Mouse (Mus musculus) layer of hippocampus, postnatal 14 days (tissue): ENCODE measurements at regions not wholly inside any gene's neighbourhood (a gene's known extent, or its start where the extent isn't known, plus 50 kb on each side); places are given as distances from the start of the nearest gene placed in this dataset.

Experiments
- DNase-seq, 2 experiments: peaks; one replicate each; pipeline ENCODE4 v3.0.0; 2021 to 2022; ENCODE audit warnings: low spot score in 2 of 2, mixed read lengths in 1 of 2

DNA sequence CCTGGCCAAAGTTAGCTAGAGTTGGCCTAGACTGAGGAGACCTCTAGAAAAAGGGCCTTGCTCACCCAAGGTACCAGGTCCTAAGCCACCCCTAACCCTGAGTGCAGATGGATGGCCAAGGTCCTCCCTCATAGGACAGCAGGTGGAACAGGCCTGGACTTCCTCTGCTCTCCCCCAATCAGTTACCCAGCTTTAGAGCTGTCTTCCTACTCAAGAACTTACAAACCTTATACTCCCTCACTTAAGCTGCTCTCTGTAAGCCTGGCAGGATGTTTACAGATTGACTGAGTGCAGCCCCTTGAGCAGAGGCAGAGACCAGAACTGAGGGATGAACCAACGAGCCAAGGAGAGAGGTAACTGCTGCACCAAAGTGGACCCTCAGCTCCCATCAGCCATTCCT, 94.5 kb downstream of the Rplp1 start:
- no peak for DNase-seq

DNA sequence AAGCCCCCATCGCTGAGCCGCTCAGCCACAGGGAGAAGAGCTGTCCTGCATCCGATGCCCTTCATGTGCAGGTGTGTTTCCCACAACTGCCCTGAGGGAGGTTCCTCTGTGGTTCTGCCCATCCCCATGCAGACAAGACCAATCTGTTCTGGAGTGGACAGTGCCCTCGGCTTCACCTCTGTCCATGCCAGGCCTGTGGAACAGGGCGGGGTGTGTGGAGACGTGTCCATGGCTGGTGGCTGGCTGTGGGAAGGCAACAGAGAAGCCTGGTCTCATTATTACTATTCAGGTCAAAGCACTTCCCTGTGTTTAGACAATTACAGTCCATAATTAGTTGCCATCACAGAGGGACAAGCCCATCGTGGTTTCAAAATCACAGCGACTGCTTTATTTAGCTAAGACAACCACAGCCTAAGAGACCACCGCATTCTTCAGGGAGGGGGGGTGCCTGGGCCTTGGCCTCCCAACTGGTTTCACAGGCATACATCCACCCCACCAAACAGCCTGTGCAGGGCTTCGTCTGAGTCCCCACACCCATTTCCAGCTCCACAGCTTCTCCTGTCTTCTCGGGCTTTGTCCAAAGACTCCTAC, 97.7 kb downstream of the Rplp1 start:
- no peak for DNase-seq

DNA sequence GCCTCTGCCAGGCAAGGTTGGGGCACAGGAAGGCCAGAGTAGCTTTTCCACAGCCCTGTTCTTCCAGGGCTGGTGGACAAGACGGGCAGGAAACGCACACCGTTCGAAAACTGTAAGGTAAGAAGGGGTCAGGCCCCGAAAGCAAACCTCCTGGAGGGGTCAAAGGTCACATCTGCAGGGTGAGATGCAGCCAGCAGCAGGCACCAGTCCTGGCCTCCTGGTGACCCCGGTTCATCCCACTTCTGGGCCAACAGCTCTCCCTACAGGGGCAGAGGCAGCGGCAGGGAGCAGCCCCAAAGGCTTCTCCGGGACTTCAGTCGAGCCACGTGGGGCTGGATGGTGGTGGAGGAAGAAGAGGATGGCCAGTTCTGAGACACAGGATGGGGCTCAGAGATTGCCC, 98.3 kb downstream of the Rplp1 start:
- no peak for DNase-seq

DNA sequence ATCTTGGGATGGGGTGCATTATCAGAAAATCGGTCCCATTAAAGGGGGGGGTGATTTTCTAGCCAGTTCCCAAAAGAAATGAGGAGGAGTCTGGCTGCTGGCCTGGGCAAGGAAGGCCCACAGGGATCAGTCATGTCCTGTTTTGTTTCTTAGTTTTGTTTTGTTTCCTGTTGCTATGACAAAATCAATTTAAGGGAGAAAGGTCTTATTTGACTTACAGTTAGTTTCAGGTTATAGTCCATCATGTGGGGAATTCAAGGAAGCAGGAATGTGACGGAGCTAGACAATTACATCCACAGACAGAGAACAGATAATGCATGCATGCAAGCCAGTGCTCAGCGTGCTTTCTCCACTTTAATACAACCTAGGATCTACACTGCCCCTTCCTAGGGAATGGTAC, 101.1 kb downstream of the Rplp1 start:
- no peak for DNase-seq

DNA sequence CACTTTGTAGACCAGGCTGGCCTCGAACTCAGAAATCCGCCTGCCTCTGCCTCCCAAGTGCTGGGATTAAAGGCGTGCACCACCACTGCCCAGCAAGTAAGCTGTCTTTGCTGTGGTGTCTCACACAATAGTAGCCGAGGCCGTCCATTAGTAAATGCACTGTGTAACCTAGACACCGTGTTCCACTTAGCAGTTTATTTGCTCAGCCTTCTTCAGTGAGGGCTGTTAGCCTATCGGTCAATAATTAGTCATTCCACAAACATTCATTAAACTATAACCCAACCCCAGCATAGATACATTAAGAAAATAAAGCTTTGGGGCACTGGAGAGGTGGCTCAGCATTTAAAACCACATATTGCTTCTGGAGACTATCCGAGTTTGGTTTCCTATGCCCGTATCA, 102.0 kb downstream of the Rplp1 start:
- DNase-seq: no peak

DNA sequence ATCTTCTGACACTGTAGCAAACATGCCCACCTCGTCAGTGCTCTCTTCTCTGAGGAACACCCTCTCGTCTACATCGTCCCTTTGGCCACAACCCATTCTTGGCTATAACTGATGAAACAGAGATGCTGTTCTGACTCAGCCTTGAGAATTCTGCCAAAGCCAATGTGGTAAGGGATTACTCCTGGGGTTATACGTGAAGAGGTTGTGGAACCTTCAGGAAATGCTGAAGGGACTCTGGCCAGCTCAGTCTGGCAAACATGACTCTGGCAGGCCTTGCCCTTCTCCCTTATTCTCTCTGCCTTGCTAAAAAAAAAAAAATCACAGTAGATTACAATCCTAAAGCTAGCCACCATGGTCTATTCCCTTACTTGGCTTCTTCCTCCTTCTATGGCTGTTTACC, 103.9 kb downstream of the Rplp1 start:
- no peak for DNase-seq

DNA sequence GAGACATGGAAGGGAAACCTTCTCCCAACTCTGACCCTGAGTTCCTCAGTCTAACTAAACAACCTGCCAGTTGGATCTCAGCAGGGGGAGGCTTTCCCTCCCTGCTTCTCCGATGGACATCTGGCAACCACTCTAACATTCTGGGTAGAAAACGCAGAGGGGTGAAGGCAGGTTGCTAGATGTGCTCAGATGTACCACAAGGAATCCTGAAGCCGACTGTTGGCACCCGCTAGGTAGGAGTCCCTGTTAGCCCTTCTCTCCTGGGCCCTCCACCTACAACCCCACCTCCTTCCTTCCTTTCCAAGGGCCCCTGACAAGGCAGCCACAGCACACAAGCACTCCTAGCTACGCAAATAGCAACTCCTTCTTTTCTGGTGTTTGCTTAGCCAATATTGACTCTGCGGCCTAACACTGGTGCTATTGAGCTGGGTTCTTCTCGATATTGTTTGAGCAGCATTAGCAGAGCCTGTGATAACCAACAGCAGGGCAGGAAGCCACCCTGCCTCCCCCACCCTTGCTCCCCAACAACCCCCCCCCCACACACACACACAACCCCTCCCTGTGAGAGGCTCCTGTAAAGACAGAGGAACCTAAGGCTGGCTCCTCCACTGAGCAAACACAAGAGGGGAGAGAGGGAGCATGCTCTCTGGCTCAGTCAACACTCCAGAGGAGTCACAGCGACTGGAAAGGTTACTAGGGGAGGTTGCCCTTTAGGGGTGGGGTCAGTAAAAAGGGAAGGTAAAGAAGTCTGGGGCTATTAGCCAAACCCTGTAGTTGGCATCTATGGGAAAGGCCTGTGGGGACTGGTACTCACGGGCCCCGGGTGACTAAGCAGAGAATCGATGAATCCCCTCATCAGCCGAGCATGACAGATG, 105.8 kb downstream of the Rplp1 start:
- no peak for DNase-seq

DNA sequence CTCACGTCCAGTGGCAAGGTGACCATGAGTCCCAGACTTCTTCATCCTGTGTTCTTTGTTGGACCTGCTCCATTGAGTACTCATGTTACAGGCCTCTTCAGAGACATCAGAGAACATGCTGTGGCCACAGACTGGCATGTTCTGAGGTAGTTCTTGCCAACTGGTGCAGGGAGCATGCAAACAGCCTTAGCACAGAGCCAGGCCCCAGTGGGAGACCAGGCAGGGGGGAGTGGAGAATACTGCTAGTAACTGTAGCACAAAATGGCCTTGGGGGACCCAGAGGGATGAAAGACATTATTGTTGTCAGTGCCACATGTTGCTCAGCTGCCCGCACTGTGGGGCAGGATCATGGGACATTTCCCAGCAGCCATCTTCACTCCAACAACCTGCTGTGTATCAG, 108.4 kb downstream of the Rplp1 start:
- DNase-seq: no peak

DNA sequence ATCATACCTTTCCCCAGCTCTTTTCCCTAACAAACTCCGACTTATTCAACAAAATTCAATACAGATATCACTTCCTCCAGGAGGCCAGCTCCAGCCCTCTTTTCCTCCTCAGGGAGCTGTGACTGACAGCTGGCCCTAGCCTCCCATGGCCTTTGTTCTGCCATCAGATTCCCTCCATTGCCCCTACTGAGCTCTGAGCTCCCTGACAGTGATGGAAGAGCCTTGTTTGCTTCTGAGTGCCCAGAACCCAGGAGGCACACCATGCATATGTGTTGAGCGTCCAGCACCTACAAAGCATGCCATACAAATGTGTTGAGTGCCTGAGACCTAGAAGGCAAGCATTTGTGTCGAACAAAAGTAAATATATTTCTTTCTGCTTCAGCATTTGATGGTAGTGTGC, 110.8 kb downstream of the Rplp1 start:
- DNase-seq: no peak

DNA sequence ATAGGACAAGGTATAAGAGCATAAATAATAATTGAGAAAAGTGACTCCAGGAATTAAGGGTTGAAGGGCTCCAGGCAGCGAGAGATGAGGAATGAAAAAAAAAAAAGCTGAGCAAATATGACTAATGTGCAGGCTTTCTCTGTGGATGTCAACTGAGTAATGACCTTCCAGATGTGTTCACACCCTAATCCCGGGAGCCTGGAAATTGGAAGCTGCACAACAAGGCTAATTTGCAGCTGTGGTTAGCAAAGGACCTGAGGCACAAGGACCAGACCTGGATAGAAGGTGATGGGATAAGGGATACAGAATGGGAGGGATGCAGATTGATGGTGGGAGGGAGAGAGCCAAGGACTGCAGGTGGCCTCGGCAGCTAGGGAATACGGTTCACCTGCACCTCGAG, 111.6 kb downstream of the Rplp1 start:
- DNase-seq: no peak

DNA sequence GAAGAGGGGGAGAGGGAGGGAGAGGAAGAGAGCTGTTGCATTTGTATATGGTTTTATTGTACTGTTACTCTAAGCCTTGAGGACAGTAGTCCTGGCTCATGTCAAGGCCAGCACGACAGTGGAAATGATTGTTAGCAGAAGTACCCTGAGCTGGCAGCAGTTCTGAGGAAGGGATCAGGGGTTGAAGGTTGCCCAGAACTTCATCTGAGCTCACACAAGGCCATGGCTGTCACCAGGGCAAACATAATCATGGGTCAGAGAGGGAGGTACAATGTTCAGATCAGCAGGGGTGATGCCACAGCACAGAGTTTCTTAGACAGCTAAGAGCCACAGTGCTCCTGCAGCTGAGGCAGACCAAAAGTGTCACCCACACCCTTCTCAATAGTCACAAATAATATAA, 114.8 kb downstream of the Rplp1 start:
- no peak for DNase-seq

DNA sequence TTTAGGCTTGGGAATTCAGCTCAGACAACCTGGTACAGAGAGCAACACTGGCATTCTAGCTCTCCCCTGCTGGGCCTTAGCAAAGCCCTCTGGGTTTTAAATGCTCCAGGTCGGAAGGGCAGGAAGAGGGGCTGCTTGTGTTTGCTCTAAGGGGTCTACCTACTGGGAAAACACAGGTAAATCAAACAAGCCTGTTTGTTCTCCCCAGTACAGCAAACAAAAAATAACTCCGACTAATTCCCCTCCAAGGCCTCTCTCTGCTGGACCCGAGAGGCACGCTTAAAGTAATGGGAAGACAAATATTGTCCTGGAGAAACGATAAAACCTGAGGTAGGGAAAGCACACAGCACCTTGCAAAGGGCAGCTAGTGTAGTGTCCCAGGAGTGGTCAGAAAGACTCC, 118.4 kb downstream of the Rplp1 start:
- no peak for DNase-seq

DNA sequence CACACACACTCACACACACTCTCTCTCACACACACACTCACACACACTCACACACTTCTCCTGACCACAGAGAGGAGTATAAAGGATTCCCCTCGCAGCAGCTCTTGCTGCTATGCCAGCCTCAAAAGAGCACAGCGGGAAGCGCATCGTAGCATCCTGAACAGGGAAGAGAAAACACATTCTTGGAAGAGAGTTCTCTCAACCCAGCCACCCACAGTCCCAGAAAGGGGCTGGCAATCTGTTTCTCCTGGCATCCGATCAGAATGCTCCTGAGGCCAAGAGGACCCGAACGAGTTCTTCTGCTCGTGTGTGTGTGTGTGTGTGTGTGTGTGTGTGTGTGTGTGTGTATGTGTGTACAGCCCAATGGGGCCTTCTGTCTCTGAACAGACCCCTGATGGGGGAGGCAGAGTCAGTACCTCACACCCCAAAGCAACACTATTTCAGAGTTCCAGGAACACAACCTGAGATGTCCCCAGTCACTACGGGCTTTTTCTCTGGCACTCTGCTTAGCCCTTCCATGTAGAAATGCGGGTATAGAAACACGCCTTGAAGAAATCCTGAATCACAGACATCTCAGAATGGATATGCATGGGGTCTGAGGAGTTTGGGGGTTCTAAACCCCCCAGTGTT, 122.8 kb downstream of the Rplp1 start:
- peak; percentile 74 to 83 for DNase-seq

DNA sequence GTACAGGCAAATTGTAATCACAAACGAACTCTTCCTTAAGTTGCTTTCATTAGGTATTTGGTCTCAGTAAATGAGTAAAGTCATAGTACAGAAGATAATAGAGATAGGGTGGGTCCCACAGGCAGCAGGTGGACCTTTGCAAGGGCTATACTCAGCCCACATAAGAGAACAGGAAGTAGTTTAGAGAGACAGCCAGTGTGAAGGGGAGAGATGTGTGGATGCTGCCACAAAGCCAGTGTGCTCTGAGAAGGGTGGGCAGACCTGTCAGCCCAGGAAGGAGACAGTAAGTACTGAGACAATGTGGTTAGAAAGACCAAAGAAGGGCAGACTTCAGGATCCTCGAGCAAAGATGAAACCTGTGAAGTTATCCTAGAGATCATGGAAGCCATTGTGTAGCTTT, 123.5 kb downstream of the Rplp1 start:
- DNase-seq: no peak

DNA sequence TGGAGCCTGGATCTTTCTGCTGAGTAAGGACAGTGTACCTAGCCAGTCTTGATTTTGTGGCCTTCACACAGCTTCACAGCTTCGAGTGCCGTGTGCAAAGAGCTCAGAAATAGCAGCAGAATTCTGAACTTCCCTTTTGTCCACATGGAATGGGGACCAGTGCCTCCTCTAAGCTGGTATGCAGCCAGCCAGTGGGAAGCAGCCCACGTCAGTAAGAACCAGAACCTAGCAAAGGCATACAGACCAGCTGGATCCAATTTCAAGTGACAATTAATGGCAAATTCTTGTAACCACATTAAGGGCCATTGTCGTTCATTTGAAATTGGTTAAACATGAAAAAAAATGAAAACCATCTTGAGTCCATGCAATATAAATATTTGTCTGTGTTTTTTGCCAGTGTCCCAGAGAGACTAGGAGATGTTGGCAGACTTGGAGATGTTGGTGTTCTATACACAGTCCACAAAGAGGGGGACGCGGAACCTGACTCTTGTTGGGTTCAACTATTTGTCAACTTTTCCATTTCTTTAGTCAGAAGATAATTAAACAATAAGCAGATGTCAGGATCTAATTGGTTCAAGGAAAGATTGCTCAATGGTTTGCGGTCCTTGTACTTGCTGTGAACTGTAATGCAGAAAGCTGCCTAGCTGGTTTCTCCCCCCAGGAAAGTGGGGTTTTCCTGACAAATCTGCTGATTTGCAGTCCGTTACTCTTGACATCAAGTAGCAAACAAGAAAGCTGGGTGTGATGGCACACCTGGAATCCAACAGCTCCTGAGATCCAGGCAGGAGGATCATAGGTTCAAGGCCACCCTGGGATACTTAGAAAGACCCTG, 125.1 kb downstream of the Rplp1 start:
- DNase-seq: peak in 1 of 2 experiments; percentile 21

DNA sequence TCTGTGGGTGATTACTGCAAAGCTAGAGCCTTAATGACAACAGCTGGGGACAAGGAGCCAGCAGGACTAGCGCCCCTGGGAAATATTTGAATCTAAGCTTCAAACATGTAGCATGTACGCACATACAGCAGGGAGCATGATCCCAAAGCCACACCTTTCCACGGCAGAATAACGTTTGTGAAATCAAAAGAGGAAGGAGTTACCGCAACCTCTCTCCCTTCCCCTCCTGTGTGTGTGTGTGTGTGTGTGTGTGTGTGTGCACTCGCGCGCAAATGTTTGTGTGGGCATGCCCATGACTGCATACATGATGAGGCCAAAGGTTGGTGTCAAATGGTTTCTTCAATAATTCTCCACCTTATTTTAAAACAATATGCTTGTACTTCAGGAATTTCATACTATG, 132.9 kb downstream of the Rplp1 start:
- DNase-seq: no peak

DNA sequence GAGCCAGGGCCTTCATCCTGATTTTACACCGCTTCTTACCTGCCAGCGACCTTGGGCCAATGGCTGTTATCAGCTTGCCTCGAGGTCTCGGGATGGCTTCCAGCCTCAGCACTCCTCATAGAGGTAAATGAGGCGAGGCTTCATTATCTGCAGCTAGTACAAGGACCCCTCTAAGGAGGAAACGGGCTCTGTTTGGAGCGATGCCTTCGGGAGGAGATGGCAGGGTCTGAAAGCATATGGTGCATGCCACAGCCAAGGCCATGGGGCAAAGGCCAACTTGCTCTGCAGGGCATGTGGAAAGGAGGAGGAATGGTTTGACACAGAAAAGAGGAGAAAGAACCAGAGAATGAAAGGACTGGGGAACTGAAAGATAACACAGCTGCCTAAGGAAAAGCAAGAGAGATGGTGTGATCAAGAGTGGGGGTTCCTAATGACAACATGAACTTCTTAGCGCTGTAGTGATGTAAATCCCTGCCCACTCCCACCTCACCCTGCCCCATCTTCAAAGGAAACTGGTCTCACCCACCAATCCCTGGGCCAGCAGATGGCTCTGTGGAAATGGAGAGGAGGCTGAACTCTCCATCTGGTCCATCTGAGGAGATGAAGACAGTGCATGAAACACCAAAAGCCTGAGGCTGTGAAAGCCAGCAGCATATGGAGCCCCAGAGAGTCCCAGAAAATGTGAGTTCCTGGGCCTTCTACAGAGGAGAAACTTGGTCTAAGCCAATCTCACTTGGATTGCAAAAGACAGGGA, 134.0 kb downstream of the Rplp1 start:
- DNase-seq: peak in 1 of 2 experiments; percentile 38

DNA sequence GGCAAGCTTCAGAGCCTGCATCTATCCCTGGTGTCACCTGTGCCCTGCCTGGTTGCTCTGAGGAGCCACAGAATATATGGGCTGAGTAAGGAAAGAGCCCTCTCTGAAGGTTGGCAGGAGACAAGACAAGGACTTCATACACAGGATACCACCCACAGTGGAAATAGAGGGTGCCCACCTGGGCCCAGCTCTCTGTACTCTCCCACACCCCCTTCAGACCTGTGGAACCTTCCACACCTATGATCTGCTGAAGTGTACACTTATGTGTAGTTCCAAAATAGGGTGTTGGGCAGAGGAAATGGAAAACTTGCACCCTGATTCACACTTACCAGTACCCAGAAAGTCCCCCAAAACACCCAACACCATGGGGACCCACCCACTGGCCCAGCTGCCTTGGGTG, 135.2 kb downstream of the Rplp1 start:
- DNase-seq: no peak

DNA sequence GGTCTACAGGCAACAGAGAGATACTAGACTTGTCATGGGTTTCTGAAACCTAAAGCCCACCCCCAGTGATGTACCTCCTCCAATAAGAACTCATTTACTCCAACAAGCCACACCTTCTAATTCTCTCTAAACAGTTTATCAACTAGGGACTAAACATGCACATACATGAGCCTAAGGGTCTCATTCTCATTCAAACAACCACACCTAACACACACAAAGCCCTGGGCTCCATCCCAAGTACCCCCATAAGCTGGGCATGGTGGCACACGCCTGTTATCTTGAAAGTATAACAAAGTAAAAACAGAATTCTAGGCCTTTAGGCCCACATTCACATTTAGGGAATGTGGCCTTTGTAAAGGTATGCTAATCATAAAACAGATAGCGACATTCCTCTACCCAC, 137.9 kb downstream of the Rplp1 start:
- DNase-seq: no peak

DNA sequence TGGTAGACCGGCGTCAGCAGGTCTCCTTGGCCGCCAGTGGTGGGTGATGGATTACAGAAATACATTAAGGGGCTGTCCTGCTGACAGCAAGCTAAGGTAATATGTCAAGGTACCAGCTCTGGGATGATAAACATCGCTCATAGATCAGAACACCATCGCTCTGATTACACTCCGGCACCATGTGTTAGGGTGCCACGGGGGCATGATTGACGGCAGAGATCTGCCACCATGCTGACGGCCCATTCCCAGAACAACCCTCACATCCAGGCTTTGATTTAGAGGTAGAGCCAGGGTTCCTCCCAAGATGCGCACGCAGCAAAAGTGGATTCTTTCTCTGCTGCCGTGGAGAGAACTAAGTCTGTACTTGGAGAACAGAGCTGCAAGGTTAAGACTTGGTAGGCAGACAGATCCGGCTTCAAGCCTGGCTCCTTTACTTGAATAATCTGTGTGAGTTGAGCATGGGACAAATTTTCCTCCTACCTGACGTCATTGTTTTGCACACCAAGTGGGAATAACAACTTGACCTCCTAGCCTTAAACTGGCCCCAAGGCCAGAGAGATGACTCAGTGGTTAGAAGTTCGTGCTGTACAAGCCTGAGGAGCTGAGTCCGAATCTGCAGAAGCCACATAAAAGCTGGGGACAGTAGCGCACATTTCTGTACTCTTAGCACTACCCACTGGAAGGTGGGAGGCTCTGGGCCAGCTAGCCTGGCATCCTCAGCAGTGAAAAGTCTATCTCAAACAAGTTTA, 144.0 kb downstream of the Rplp1 start:
- no peak for DNase-seq
